Mouse (Mus musculus): ENCODE results near the gene Prkar1a.

The Prkar1a gene

DNA sequence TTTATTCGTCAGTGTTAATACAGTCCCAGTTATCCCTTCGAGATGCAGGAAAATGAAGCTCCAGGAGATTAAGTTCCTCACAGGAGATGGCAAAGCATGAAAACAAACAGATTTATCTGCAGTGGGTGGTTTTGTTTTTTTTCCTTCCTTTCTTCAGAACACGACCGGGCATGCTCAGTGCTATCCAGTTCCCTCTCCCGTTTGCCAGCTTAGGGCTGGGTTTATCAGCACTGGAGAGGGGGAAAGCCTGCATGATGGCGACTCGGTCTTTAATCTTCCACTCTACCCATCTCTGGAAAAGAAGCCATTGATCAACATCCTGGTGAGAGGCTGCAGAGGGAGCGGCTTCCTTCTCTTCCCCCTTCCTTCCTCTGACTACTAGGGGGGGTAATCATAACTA is at the start of gene Prkar1a:
Gene Prkar1a, plus strand, starts transcription at position 200 of the 400 bp plus-strand sequence.
- DNase-seq: no peak

DNA sequence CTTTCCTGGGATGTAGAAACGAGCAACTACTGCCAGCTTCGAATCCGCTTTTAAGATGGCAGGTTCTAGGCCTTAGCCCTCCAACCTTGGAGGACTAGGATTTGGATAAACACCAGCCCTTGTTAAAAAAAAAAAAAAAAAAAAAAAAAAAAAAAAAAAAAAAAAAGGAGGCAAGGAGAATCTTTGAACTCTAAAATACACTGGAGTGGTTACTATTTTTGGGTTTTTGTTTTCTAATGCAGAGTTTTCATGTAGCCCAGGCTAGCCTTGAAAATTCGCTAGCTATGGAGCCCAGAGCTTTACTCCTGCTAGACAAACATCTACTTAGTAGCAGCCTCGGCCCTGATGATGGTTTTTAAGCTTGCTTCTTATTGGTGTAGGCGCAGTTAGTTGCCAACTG is 41.6 kb upstream of the Prkar1a start:
- no peak for DNase-seq

DNA sequence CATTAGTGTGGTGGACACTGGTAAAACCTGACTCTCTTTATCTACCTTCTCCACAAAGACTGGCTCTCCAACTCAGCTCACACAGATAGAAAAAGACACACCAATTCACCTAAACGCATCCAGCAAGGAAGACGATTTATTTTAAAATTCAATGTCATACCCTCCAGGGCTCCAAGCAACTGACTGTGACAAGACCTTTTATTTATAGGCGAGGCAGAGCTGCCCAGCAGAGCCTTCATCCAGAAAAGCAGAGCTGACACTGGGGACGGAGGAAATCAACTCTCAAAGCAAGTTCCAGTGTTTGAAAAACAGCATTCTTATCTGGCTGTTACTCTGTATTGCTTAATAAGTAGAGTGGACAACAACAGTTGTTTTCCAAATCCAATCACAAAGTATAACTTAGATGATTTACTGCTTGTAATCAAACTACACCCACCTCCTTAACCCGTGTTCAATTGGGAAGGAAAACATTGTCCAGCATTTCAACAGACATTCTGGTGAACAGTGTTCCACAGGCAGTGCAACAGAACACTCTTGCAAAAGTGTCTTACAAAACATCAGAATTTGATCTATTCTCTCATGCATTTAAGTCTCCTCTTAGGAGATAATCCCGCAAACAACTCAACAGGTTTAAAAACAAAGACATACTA is 40.1 kb upstream of the Prkar1a start:
- DNase-seq: no peak

DNA sequence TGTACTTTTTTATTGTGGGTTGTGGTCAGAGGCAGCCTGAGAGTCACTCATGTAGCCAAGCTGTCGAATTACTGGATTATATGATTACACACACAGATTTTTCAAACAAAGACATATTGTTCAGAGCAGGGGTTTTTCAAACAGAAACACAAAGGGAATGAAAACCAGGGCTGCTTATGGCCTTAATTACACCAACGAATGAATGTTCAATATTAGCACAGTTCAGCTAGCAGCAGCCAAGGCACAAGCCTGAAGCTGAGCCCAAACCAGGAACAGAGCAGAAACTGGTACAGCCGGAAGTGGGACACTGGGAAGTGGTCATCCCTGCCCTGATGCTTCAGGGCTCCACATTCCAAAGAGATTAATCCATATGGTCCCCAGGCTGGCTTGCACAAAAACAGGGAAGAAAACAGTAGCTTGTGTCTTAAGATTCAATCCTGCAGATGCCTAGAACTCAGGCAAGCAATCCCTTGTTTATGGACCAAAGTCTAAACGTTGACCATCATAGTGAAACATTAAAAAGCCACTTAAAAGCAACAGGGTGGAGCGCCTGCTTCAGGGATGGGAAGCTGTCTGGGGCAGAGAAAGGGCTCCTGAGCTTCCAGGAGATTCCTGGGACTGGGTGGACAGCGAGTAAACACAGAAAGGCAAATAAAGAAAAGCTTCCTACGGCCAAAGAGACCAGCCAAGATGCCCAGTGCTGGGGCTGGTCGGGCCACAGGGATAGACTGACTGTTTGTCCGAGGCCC is 39.0 kb upstream of the Prkar1a start:
- peak in 1 of 2 experiments; percentile 23 for DNase-seq

DNA sequence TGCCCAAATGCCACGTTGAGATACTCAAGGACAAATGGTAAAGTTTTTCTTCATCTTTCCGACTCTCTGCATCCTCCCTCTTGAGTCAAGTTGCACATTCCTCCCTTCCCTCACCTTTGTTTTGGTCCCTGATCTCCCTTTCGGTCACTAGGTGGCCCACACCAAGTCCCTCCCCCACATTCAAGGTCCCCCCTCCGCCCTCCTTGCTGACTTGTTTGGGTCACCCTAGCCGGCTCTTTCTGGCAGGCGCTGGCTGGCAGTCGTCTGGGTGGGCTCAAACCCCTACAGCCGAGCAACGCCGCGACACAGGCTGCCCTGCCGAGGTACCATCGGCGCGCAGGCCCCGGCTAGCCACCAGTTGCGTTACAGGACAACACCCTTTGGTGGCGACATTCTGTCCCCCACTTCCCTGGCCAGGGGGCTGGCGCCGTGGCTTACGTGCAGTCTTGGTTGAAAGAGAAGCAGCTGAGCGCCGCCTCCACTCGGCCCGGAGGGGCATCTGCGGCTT is 38.4 kb upstream of the Prkar1a start:
- DNase-seq: no peak

DNA sequence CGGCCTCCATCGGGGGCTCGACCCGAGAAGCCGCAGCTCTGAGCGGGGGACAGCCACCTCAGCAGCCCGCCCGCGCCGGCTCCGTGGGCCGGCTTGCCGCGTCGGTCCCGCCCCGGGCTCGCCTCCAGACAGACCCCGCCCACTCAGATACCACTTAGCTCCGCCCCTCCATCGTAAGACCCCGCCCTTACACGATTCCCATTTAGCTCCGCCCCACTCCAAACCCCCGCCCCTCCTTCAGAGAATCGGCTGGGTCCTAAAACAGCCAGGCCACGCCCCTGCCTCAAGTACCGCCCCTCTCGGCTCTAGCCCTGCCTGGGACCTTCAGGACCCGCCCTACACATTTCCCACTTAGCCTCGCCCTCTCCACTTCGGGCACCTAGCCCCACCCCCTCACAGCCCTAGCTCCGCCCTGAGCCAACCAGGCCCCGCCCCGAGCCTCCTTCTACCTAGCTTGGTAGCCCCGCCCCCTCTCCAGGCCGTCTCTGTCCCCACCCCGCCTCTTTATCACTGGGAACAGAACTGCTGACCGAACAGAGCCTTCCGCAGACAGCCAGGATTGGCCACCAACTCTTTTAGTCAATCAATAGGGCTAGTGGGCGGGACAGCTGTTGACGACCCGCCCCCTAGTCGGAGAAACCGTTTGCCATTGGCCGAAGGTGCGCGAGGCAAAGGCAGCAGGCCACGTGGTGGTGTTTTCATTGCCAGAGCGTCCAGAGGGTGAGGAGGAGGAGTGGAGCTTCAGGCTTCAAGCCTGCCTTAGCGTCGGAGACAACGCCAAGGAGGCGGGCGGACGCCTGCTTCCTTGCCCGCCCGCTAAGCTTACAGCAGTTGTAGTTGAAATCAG is 37.7 kb upstream of the Prkar1a start, which contains the start of gene Wipi1:
Gene Wipi1, minus strand, starts transcription at position 665 of the 847 bp plus-strand sequence.
- DNase-seq: peak; percentile 99

DNA sequence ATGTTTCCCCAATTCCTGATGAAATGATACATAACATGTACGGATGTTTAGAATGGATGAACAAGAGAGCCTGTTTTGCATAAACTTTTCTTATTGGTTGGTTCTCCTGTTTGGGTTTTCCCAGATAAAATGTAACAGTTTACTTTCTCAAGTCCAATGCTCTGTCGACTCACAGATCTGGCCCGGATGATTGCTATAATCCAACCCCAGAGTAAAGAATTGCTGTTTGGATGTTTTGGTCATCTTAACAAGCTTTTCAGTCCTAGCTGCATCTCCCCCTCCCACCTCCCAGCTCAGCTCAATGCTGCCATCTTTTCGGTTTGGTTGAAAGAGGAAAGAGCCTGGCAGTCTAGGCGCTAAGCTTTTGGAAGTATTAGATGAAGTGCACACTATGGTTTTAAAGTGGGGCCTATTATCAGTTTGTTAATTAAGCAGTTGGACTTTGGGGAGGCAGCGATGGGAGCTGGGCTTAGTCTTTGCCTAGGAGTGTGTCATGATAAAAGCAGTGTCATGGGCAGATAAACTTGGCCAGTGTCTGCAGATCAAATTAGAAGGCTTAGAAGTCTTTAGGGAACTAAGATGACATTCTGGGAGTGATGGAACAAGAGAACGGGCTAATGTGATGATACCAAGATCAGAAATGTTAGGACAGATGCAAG is 36.2 kb upstream of the Prkar1a start:
- no peak for DNase-seq

DNA sequence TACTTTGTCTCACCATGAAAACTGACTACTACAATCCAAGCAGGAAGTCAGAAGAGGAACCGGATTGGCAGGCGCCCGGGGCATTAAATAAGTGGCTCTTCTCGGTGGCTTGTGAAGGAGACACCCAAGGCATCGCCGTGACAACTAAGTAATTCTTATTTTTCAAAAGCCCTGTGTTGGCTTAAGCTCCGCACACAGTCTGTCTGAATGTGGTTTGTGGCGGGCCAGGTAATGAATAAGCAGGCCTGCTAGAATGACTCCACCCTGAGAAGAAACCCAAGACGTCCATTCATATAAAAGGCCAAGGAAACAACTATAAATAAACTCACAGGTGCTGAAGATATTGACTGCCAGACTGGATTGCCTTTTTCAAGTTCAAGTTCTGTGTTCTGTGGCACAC is 33.9 kb upstream of the Prkar1a start:
- no peak for DNase-seq

DNA sequence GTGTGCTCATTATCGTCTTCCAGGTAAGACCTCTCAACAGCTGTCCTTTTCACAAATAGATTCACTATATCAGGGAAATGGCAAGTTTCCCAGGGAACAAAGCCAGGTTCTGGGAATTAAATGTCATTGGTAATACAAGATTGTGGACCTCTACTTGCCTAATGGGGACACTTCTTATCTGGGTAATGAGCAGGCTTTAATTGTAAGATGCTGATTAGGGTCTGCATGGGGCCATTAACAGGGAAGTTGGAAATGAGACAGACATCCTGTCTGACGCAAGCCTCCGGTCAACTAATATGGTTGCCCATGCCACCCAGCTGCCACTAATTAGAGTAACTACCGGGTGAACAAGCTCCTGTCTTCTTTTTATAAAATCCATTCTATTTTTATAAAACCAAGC is 32.9 kb upstream of the Prkar1a start:
- DNase-seq: no peak

DNA sequence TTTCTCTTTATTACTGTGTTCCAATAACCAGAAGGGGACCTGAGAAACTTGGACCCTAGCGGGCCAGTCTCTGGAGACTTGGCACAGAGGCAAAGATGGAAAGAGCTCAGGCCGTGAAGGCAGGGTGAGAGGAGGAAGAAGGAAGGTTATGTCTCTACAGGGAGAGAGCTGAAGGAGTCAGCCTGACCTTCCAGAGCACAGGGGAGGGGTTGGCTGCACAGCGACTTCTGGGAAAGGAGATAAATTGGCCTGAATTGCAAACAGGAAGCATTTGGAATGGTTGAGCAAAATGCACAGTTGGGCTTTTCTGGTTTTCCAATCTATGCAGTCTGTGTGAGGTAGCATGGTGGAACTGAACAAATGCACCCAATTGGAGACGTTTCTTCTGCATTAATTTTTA is 32.4 kb upstream of the Prkar1a start:
- DNase-seq: no peak

DNA sequence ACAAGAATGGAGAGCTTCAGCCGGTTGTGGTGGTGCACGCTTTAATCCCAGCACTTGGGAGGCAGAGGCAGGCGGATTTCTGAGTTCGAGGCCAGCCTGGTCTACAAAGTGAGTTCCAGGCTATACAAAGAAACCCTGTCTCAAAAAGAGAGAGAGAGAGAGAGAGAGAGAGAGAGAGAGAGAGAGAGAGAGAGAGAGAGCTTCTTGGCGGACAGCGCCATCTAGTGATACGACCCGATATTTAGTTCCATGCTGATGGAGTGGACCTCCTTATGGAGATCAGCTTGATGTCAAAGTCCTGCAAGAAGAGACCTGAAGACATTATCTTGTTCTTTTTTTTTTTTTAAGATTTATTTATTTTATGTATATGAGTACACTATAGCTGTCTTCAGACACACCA is 30.1 kb upstream of the Prkar1a start:
- peak; percentile 49 to 63 for DNase-seq

DNA sequence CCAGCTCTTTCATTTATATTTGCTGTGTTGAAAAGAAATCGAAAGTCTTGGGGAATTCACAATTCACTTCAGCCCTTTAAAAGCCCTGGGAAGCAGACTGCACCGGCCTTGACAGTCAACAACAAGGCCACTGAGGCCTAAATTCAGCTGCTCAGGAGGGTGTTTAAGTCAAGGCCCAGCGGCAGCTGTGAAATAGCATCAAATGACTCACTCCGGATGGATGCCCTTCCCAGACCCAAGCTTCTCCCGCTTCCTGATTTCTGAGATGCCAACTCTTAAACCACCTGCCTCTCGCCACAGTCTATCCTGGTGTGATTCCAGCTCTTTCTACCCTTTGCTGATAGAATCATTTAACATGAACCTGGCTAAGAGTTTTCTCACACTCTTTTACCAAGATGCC is 28.8 kb upstream of the Prkar1a start:
- no peak for DNase-seq

DNA sequence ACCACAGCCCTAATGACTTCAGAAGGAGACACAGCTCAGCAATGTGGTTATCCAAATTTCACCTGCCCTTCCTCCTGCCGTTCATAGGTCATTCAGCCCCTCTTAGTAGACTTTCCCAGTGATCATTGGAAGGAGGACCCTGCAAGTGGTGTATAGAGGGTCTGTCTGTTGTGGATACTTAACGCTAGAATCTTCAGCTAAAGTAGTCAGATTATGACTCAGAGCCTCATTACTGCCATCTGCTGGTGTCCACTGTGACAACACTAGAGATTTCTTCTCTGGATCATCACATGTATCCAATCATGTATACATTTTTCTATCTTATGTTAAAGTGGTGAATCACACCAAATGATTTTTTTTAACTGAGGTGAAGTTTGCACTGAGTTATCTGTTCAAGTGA is 28.0 kb upstream of the Prkar1a start:
- DNase-seq: peak in 1 of 2 experiments; percentile 38

DNA sequence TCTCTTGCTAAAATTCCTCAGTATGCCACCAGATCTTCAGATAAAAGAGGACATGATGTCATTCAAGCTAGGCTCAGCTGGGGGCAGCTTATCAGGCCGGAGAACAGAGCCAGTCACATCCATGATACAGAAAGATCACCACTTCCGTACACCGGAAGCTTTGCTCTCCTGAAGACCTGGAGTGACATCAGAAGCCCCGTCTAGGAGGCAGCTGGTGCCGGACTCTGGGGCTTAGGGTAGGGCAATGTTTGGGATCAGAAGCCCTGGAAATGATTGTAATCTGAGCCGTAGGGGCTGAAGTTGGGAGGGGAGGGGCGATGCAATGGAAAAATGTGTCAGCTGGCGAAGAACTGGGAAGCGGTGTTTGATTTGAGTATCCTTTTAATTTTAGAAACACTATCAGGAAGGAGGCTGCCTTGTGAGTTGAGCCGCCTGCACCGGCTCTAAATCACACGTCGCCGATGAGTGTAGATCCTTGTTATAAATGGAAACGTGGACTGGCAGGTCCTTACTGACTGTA is 26.6 kb upstream of the Prkar1a start:
- DNase-seq: no peak

DNA sequence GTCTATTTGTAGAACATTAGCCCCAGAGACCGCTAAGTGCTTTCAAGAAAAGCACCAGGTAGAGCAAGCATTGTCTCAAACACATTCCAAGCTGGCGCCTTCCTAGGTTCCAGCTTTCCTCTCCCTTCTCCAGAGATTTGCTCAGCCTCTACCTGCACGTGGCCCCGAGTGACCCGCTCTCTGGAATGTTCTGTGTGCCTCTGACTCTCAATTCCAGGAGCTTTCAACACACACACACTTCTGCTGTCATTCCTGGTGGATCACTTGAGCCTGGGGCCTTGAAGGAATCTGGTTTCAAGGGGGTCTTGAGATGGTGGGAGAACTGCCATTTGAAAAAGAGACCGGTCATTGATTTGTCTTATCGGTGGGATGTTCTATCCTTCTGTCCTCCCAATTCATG is 26.0 kb upstream of the Prkar1a start:
- DNase-seq: no peak

DNA sequence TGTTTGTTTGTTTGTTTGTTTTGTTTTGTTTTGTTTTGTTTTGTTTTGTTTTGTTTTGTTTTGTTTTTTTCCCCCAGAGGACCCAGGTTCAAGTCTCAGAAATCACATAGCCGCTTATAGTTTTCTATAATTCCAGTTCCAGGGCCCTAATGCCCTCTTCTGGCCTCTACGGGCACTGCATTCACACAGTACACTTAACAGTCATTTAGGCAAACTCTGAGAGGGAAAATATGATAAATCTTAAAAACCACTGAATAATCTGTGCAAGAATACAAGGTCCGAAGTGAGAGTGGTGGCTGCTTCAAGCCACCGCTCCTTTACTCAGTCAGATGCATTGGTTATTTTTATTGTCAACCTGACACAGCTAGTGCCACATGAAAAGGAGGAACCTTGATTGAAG is 21.6 kb upstream of the Prkar1a start:
- no peak for DNase-seq

DNA sequence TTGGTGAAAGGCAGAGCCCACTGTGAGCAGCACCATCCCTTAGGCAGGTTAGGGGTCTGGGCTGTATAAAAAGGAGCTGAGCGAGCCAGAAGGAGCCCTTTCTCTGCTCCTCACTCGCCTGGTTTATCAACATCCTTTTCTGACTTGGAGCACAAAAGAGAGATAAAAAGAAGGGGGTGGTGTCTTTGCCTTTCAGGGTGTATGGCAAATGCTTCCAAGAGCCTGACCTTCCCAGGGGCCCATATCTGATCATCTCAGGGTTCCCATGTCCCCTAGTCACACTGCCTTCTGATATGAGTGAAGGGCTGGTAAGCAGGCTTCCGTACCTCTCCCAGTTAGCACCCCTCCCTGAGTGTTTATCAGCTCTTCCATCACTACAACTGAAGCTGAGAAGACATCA is 21.1 kb upstream of the Prkar1a start:
- DNase-seq: no peak

DNA sequence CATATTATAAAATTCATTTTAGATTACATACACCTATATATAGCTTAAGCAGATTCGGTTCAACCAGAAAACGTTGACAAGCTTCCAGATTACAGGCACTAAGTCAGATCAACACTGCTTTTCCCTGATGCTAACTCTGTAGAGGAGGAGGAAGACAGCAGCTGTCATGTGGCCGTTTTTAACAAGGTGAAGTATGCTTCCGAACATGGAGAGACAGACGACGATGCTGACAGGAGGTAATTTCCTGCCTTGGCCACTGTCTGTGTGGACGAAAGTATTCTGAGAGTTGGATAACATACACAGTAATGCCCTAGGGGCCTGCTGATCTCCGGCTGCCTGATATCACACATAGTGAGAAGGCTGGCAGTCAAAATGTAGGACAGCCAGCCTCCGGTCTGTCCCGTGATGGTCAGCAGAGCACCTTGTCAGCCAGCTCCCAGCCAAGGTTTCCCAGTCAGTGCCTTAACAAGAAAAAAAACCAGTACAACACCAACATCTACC is 20.1 kb upstream of the Prkar1a start:
- no peak for DNase-seq

DNA sequence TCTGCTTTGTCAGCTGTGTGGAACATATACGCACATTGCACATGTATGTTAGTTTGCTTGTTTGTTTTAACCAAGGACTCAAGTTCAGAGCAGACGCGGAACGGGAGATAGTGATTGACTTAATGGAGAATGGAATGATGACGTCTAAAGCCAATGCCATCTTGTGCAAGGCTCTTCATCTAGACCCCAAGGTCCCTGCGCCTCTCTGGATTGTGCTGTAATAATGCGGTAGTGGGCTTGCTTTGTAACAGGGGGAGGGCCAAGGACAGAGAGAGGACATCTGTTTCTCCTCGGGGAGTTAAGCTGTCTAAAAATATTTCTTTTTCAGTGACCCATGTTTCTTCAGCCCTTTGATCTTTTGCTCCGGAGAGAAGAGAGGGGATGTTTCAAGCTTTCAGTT is 14.3 kb upstream of the Prkar1a start:
- no peak for DNase-seq

DNA sequence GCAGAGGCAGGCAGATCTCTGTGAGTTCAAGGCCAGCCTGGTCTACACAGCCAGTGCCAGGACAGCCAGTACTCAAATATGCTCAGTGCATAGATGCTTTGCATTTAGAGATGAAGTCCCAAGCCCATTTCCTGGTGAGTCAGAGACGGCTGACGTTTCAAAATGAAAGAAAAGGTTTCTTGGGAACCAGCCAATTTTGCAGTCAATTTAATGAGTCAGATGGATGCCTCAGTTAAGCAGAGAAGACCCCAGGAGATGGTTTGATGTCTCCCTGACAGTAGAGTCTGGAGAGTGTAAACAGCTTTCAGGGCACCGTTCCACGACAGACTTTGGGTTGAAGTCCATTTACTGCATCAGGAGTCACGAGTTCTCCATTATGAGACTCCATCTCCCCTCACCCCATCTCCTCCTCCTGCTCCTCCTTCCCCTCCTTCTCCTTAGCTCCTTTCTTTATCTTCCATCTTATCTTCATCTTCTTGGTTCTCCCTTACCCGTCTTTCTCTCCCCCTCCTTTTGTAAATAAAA is 13.3 kb upstream of the Prkar1a start:
- DNase-seq: no peak

DNA sequence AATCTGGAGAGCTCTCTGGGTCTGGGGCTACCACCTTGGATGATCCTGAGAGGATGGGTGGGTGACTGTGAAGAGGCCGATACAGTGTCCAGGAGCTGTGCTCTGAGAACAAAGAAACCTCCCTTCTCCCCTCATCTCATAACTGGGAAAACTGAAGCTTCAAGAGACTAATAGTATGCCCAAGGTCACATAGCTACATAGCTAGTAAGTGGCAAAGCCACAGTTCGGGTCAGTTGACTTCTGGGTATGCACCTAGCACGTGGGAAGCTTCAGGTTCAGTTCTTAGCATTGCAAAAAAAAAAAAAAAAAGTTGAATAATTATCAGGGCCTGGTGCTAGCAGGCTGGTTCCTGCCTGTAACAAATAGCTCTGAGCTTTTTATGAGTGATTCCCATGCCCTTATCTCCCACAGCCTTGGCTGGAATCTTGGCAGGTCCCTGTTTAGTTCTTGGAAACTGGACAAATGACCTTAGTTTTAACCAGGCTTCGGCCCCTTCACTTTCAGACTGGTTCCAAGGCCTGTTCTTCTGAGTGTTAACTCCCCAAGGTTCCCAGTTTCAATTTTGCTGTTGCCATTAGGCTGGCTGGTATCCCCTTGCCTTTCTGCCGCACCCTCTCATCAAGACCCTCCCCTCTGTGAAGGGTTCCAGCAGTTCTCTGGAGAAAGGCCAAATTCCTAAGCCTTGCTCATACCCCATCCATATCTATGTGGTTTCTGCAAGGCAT is 7.5 kb upstream of the Prkar1a start:
- DNase-seq: peak; percentile 41 to 47
